Mouse (Mus musculus) sigmoid colon, adult 10 weeks (tissue): ENCODE data around the gene Nt5dc2. TPM values are rescaled to one million over a fixed set of nuclear protein-coding genes. Genes with fewer than 3 reads are reported as not detected.

Experiments
- polyA plus RNA-seq: library from polyadenylated mRNA; stranded (reverse); fragments of 350-450 nt; fragmentation: Illumina TruSeq; extraction: RNeasy Lipid Tissue Mini Kit (QIAGEN cat#74804); gene quantifications from one replicate; pipeline ENCODE4 v1.2.3, GENCODE M21; 2014; ENCODE audit warnings: low read depth, low replicate concordance

The Nt5dc2 gene
- not detected for polyA plus RNA-seq

GRCm38 (mm10) chr14:31130236-31131220 is at the start of gene Nt5dc2:
TSS of gene Nt5dc2 (plus strand) at chr14:31131053.

GRCm38 (mm10) chr14:31128826-31129219 is 2.0 kb upstream of the Nt5dc2 start, which contains the start of gene Smim4:
TSS of gene Smim4 (minus strand) at chr14:31128956.

GRCm38 (mm10) chr14:31168425-31168824 is 37.6 kb downstream of the Nt5dc2 start, which contains the start of gene Stab1:
TSS of gene Stab1 (minus strand) at chr14:31168641.

Other genes with a start within 250 kb of the Nt5dc2 start
- not detected for gene Itih4, start 244.6 kb upstream of the Nt5dc2 start, polyA plus RNA-seq
- 0.19 TPM for gene Itih3, start 207.3 kb upstream of the Nt5dc2 start, polyA plus RNA-seq
- not detected for gene Itih1, start 187.8 kb upstream of the Nt5dc2 start, polyA plus RNA-seq
- gene Nek4, start 179.7 kb upstream of the Nt5dc2 start, polyA plus RNA-seq: 16.5 TPM
- gene Glt8d1, start 129.7 kb upstream of the Nt5dc2 start, polyA plus RNA-seq: 78.8 TPM
- gene Spcs1, start 129.4 kb upstream of the Nt5dc2 start, polyA plus RNA-seq: 331 TPM
- 84.8 TPM for gene Pbrm1, start 111.9 kb upstream of the Nt5dc2 start, polyA plus RNA-seq
- 120 TPM for gene Gnl3, start 111.9 kb upstream of the Nt5dc2 start, polyA plus RNA-seq
- gene Smim4, start 2.1 kb upstream of the Nt5dc2 start, polyA plus RNA-seq: 6.5 TPM
- gene Stab1, start 37.6 kb downstream of the Nt5dc2 start, polyA plus RNA-seq: 17.6 TPM
- gene Tnnc1, start 77.3 kb downstream of the Nt5dc2 start, polyA plus RNA-seq: not detected
- 76.7 TPM for gene Nisch, start 85.9 kb downstream of the Nt5dc2 start, polyA plus RNA-seq
- 0.60 TPM for gene Sema3g, start 86.8 kb downstream of the Nt5dc2 start, polyA plus RNA-seq
- 9.1 TPM for gene Phf7, start 120.3 kb downstream of the Nt5dc2 start, polyA plus RNA-seq
- 4.8 TPM for gene Bap1, start 120.4 kb downstream of the Nt5dc2 start, polyA plus RNA-seq
- not detected for gene Dnah1, start 192.8 kb downstream of the Nt5dc2 start, polyA plus RNA-seq
- 157 TPM for gene Capn7, start 205.6 kb downstream of the Nt5dc2 start, polyA plus RNA-seq